In genomic region chr10:42307980-42308686, GRCm38 (mm10) we compare ENCODE assay signal across 9 mouse cellular contexts. TPM values are rescaled to one million over a fixed set of nuclear protein-coding genes. Genes with fewer than 3 reads are reported as not detected.
DNase-seq lines count a peak whose midpoint lies in the region; ATAC-seq and TF ChIP-seq lines count a peak whose summit lies in the region.
"Had no signal": no experiment of that assay in that cellular context is flagged by ENCODE, and none has a peak within 500 bp of the region (broad histone marks: within the 10 kb centered on the region; RNA-seq: fewer than 3 reads in every experiment).

No protein-coding gene starts in this region.

- 5% methylated on average over 20 of the region's 20 CpGs for WGBS in forebrain, embryonic 15.5 days
- WGBS in liver, postnatal 0 days (ENCODE audit: insufficient replicate concordance): 12% methylated on average over 20 of the region's 20 CpGs

- no peak overlapping the region for H3K27ac ChIP-seq in ES-Bruce4 (ENCODE audit: insufficient read depth, low read length)
- no peak overlapping the region for H3K27ac ChIP-seq in forebrain, embryonic 15.5 days (replicated peaks)
- no peak overlapping the region for H3K27ac ChIP-seq in liver, postnatal 0 days (ENCODE audit: low read depth)

- intact Hi-C loops in heart, postnatal 14 days (cut with DNase I): loop anchor here (1.0 to 2.0 kb wide), 2 partner anchors 329 to 427 kb away; no protein-coding TSS in a partner anchor

- no peaks in the 10 kb centered on the region for H3K9me3 ChIP-seq in ES-Bruce4 (replicated peaks; ENCODE audit: control insufficient read depth, insufficient read depth, low read length, poor library complexity, severe bottlenecking)
- H3K9me3 ChIP-seq in forebrain, embryonic 15.5 days: no peaks in the 10 kb centered on the region
- H3K9me3 ChIP-seq in liver, postnatal 0 days (ENCODE audit: low read length): no peaks in the 10 kb centered on the region

- TF ChIP-seq EP300 in ES-Bruce4 (IDR thresholded peaks at IDR 0.05; ENCODE audit: insufficient read depth, low read depth, low read length): no peak
- no peak for TF ChIP-seq EP300 in liver, postnatal 0 days (IDR thresholded peaks at IDR 0.05; ENCODE audit: low read depth)

- peak overlapping the region; percentile 46 for H3K4me2 ChIP-seq in forebrain, embryonic 15.5 days (replicated peaks)
- H3K4me2 ChIP-seq in liver, postnatal 0 days (ENCODE audit: low read depth, low read length): peak overlapping the region; percentile 41

- no peak for TF ChIP-seq POLR2A in ES-Bruce4 (IDR thresholded peaks at IDR 0.05; ENCODE audit: insufficient read depth, low read length)

- TF ChIP-seq CTCF in ES-Bruce4 (IDR thresholded peaks at IDR 0.05; ENCODE audit: low read depth, low read length): peak; percentile 89
- peak; percentile 80 for TF ChIP-seq CTCF in liver, postnatal 0 days (IDR thresholded peaks at IDR 0.05; ENCODE audit: low read depth)

- H3K27me3 ChIP-seq in ES-Bruce4 (ENCODE audit: control insufficient read depth, insufficient read depth, low read length, poor library complexity, severe bottlenecking): no peaks in the 10 kb centered on the region
- no peaks in the 10 kb centered on the region for H3K27me3 ChIP-seq in forebrain, embryonic 15.5 days
- no peaks in the 10 kb centered on the region for H3K27me3 ChIP-seq in liver, postnatal 0 days (ENCODE audit: insufficient read depth, low read length)

- ATAC-seq in cerebellum, adult (ENCODE audit: insufficient number of reproducible peaks, low FRiP score, low TSS enrichment): peak; percentile 49; the same call in 1 of the 2 replicates
- ATAC-seq in forebrain, embryonic 15.5 days (replicated peaks): peak; percentile 84
- no peak for ATAC-seq in liver, postnatal 0 days
- ATAC-seq in neutrophil, adult 5-6 weeks (ENCODE audit: extremely low read depth, insufficient number of reproducible peaks, low FRiP score, poor library complexity, severe bottlenecking): peak; percentile 36; the same call in 1 of the 2 replicates

- no peaks in the 10 kb centered on the region for H3K4me1 ChIP-seq in ES-Bruce4 (ENCODE audit: control insufficient read depth, insufficient read depth, low read length)
- 0 out of 2 replicates have a peak, but pooled peaks cover 4% of the 10 kb centered on the region for H3K4me1 ChIP-seq in forebrain, embryonic 15.5 days
- H3K4me1 ChIP-seq in liver, postnatal 0 days (ENCODE audit: insufficient read depth): no peaks in the 10 kb centered on the region

- no peak overlapping the region for H3K9ac ChIP-seq in ES-Bruce4 (ENCODE audit: low read depth, poor library complexity, severe bottlenecking)
- H3K9ac ChIP-seq in forebrain, embryonic 15.5 days (replicated peaks): no peak overlapping the region; the same call in 1 of the 2 replicates
- H3K9ac ChIP-seq in liver, postnatal 0 days (replicated peaks): no peak overlapping the region

- no peak overlapping the region for H3K4me3 ChIP-seq in ES-Bruce4 (ENCODE audit: low read depth, low read length)
- H3K4me3 ChIP-seq in forebrain, embryonic 15.5 days: peak overlapping the region; percentile 27
- H3K4me3 ChIP-seq in liver, postnatal 0 days (ENCODE audit: low read depth, low read length): no peak overlapping the region
- H3K4me3 ChIP-seq: erythroblast, embryonic 14.5 days had no signal

- peak; percentile 79 to 87 for DNase-seq in heart, postnatal 14 days
- DNase-seq in layer of hippocampus, adult 11-12 months (ENCODE audit: low spot score): peak; percentile 77
- DNase-seq in liver, postnatal 0 days: peak; percentile 67
- DNase-seq in thymus, adult 18-20 months: peak; percentile 30 to 39

- no peaks in the 10 kb centered on the region for H3K36me3 ChIP-seq in ES-Bruce4 (ENCODE audit: control insufficient read depth, insufficient read depth, low read length, poor library complexity, severe bottlenecking)
- H3K36me3 ChIP-seq in forebrain, embryonic 15.5 days: no peaks in the 10 kb centered on the region
- H3K36me3 ChIP-seq in liver, postnatal 0 days (replicated peaks; ENCODE audit: insufficient read depth, low read length): no peaks in the 10 kb centered on the region

RNA-seq across cellular contexts. Expression of gene Foxo3, which starts 31.6 kb away (rescaled TPM):
- polyA plus RNA-seq in ES-Bruce4 (2011; ENCODE audit: insufficient read depth, insufficient read length, low read depth, missing spikeins): 42.1 and 44.9 TPM in 2 replicates
- polyA plus RNA-seq in forebrain, embryonic 15.5 days (2015; fragmentation: Nextera tagmentation; extraction: Ambion mirVana): 4.6 and 5.3 TPM in 2 replicates
- total RNA-seq in heart, postnatal 14 days (2021): 10 to 100 TPM; 78.4 to 83.4 TPM
- 8.4 and 9.4 TPM in 2 replicates for polyA plus RNA-seq in liver, postnatal 0 days (2015; fragmentation: Nextera tagmentation; extraction: Ambion mirVana)
- 77.1 and 80.1 TPM in 2 replicates for total RNA-seq in neutrophil, adult 5-6 weeks (2017)
